Mouse (Mus musculus) thymus, postnatal 25 days (tissue): ENCODE measurements around the gene Tdrd5.
"Not testable (repeated sequence)": the region's sequence is repeated elsewhere in the genome, so short reads cannot be mapped to it uniquely, and the experiment has no call there.

ENCODE experiments used
- DNase-seq: peaks from one replicate; pipeline ENCODE4 v3.0.0; 2022

The Tdrd5 gene

DNA sequence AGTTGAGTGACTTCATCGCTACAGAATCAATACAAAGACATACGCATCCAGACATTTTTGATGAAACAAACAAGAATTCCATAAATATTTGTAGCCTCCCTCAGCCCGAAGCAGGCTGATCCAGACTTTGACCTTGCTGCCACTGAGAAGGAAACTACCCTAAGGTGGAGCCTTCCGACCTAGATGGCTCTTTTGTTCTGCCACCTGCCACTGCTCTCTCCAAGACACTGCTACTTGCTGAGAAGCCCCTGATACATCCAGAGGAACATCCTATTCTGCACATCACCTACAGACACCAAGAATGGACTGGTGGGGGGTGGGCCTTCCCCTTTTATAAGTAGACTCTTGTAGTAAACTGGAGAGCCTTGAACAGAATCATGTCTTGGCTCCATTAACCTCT lies 52.4 kb downstream of the Tdrd5 start:
- not testable (repeated sequence) for DNase-seq

GRCm38 (mm10) chr1:156247893-156248292 lies 55.6 kb downstream of the Tdrd5 start:
- DNase-seq, result no peak

GRCm38 (mm10) chr1:156241713-156242348 lies 61.6 kb downstream of the Tdrd5 start:
- peak; percentile 66 for DNase-seq

- peak; percentile 76 for DNase-seq
Observed at GRCm38 (mm10) chr1:156241035-156241434, 62.4 kb downstream of the Tdrd5 start.

- no peak for DNase-seq
Observed at GRCm38 (mm10) chr1:156231122-156231521, 72.3 kb downstream of the Tdrd5 start.

- DNase-seq, result no peak
Observed at GRCm38 (mm10) chr1:156230339-156231089, 73.0 kb downstream of the Tdrd5 start.

DNA sequence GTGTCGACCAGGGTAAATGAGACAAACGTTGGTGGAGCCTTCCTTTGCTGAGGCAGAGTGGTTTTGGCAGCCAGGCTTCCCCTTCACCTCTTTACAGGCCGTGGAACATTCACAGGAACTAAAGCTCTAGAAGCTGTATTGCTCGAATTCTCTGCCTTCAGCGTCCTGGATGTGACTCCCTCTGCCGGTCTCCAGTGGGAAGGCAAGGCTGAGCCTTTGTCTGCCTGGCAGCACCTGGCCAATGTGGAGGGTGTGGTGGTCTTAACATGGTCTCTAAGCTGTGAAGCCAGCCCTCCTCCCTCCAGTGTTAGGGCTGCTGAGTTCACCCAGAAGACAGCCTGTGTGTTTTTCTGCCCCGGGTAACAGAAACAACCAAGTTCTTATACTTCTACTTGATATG lies 74.0 kb downstream of the Tdrd5 start:
- DNase-seq, result peak; percentile 81

DNA sequence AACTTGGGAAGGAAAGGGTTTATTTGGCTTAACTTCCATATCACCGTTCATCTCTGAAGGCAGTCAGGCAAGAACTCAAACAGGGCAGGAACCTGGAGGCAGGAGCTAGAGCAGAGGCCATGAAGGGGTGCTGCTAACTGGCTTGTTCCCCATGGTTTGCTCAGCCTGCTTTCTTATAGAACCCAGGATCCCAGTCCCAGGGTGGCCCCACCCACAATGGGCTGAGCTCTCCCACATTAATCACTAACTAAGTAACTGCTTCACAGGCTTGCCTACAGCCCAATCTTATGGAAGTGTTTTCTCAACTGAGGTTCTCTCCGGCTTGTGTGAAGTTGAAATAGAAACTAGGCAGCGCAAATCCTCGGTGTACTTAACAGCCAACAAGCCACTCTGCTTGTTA lies 74.7 kb downstream of the Tdrd5 start:
- DNase-seq, result no peak

DNA sequence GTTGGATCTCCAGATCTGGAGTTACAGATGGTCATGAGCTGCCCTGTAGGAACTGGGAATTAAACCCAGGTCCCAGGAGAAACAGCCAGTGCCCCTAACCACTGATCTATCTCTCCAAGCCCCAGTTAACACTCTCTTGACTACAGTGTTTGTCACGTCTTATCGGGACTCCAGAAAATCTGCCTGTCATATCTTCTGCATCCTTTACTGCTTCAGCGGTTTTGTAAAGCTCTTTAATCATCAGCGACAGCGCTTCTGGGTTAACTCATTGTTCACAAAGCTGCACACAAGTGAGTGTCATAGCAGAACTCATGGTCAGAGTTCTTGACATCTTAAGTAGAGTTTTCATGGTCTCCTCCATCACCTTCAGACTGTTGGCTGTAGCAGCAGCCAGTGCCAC lies 76.6 kb downstream of the Tdrd5 start:
- DNase-seq, result no peak

GRCm38 (mm10) chr1:156222205-156223000 lies 81.1 kb downstream of the Tdrd5 start:
- no peak for DNase-seq

DNA sequence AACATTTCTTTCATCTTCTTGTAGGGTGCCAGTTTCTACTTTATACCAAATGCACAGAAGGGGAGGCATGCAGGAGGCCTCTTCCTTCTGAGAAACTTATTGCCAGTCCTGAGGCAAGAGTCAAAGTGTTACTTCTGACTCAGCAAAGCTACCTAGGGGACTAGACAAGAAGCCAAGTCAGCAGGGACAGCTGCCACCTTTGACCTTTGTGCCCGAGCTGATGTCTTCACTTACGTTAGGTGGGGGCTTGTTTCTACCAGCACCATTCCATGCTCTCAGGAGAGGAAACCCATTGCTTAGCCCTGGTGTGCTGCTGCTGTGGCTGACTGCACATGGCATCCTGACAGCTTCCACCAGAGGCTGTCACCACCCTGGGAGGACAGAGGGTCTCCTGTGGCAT lies 82.1 kb downstream of the Tdrd5 start:
- DNase-seq, result no peak

GRCm38 (mm10) chr1:156218573-156218972 lies 84.9 kb downstream of the Tdrd5 start:
- no peak for DNase-seq

DNA sequence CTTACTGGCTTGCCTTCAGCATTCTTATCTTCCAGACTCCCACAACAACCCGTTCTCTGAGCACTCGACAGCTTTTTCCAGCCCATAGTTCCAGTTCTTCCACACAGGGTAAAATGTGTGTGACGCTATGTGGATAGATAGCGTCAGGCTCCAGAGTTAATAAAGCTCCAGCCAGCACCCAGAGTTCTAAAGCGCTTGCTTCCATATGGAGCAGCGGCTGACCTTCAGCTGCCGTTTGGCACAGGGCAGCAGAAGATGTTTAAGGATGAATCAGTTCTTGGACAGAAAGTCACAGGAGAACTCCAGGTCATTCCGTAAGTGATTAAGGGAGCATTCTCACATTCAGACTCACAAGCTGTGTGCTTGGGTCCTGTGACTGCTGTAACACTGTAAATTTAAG lies 85.5 kb downstream of the Tdrd5 start:
- DNase-seq, result no peak

DNA sequence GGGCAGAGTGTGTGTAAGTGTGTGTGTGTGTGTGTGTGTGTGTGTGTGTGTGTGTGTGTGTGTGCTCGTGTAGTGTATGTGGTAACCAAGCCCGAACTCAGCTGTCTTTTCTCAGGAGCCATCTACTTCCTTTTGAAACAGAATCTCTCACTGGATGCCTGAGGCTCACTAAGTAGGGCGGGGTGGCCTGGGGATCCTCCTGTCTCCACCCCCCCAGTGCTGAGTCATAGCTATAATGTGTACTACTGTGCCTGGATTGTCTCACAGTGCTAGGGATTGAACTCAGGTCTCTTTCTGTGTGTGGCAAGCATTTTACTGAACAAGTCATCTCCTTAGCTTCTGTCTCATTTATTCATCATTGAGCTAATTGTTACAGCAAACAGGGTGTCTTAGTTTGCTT lies 86.1 kb downstream of the Tdrd5 start:
- DNase-seq, result peak; percentile 44

- no peak for DNase-seq
Observed at GRCm38 (mm10) chr1:156216249-156216648, 87.2 kb downstream of the Tdrd5 start.

DNA sequence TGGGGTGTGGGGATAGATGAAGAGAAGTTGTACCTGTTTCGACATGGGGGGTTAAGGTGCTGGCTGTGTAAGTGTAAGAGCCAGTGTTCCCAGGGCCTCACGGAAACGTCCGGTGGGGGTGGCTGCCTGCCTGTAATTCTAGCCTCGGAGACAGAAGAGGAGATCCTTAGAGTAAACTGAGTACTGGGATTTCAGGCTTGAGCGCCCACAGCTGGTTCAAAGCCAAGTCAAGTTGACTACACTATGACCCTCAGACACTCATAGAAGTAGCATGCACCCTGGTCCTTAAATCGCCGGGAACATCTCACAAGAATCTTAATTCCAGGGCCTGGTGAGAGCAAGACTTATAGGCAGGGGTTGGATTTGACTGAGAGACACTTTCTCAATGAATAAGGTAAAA lies 88.8 kb downstream of the Tdrd5 start:
- no peak for DNase-seq

DNA sequence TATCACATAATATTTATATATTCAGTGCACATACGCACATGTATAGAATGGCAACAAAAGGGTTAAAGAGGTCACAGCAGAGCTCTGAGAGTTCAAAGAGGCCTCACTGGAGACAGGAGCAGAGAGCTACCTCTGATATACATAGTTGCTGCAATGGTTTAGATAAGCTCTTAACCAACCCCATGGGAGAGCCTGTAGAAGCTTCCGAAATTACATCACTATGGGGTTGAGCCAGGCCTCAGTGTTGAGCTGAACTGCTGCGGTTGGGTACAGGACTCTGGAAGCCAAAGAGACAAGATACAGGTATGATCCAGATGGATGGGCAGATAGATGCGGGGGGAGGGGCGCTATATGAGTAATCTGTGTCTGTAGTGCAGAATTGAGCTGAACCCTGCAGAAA lies 90.5 kb downstream of the Tdrd5 start:
- no peak for DNase-seq

- no peak for DNase-seq
Observed at GRCm38 (mm10) chr1:156211809-156212317, 91.6 kb downstream of the Tdrd5 start.
